8 mouse cellular contexts compared by ENCODE assay signal in genomic region chr7:91090830-91091683, GRCm38 (mm10).
DNase-seq lines count a peak whose midpoint lies in the region; ATAC-seq and TF ChIP-seq lines count a peak whose summit lies in the region.

No protein-coding gene starts in this region.

- no peaks in the 10 kb centered on the region for H3K9me3 ChIP-seq in kidney, embryonic 14.5 days (ENCODE audit: control insufficient read depth, low read length)
- no peaks in the 10 kb centered on the region for H3K9me3 ChIP-seq in midbrain, postnatal 0 days (ENCODE audit: low read length)

- no peak overlapping the region for H3K9ac ChIP-seq in kidney, embryonic 14.5 days (ENCODE audit: low read depth, low read length)
- H3K9ac ChIP-seq in midbrain, postnatal 0 days (replicated peaks; ENCODE audit: low read length, poor library complexity, severe bottlenecking), result peak overlapping the region; percentile 70

- 10% methylated on average over 25 of the region's 25 CpGs for WGBS in kidney, embryonic 14.5 days
- 3% methylated on average over 25 of the region's 25 CpGs for WGBS in midbrain, postnatal 0 days

- no peak overlapping the region for H3K27ac ChIP-seq in kidney, embryonic 14.5 days (ENCODE audit: low read depth, low read length)
- H3K27ac ChIP-seq in embryonic fibroblast, embryonic 13.5 days (ENCODE audit: insufficient read depth, low read length), result no peak overlapping the region
- H3K27ac ChIP-seq in midbrain, postnatal 0 days (ENCODE audit: low read depth, low read length), result peak overlapping the region; percentile 75

- H3K27me3 ChIP-seq in kidney, embryonic 14.5 days (ENCODE audit: control insufficient read depth, insufficient read depth, low read length), result peaks cover 5% of the 10 kb centered on the region
- no peaks in the 10 kb centered on the region for H3K27me3 ChIP-seq in midbrain, postnatal 0 days (ENCODE audit: insufficient read depth, low read length)

- TF ChIP-seq POLR2A in embryonic fibroblast, embryonic 13.5 days (IDR thresholded peaks at IDR 0.05; ENCODE audit: low read depth, low read length), result no peak

- DNase-seq in kidney, adult 11 months, result no peak
- DNase-seq in layer of hippocampus, adult 11-12 months (ENCODE audit: low spot score), result peak; percentile 38
- peak; percentile 28 for DNase-seq in midbrain, postnatal 0 days (ENCODE audit: low spot score)
- no peak for DNase-seq in urinary bladder, postnatal 4 days (ENCODE audit: low spot score in 2 of 2)
- no peak for DNase-seq in gastrocnemius, postnatal 25 days

- peak overlapping the region; percentile 38 for H3K4me2 ChIP-seq in kidney, embryonic 14.5 days (replicated peaks; ENCODE audit: low read depth, low read length)
- peak overlapping the region; percentile 62 for H3K4me2 ChIP-seq in midbrain, postnatal 0 days (ENCODE audit: low read depth, low read length, poor library complexity, severe bottlenecking)

- ATAC-seq in kidney, embryonic 14.5 days (ENCODE audit: low FRiP score, low TSS enrichment), result peak; percentile 49; the same call in 1 of the 2 replicates
- peak; percentile 70 for ATAC-seq in midbrain, postnatal 0 days (ENCODE audit: low FRiP score)
- no peak for ATAC-seq in megakaryocyte progenitor cell, adult 5-6 weeks (replicated peaks; ENCODE audit: poor library complexity)

- no peaks in the 10 kb centered on the region for H3K36me3 ChIP-seq in kidney, embryonic 14.5 days (ENCODE audit: control insufficient read depth, insufficient read depth, low read length)
- no peaks in the 10 kb centered on the region for H3K36me3 ChIP-seq in midbrain, postnatal 0 days (ENCODE audit: insufficient read depth, low read length)

- H3K4me1 ChIP-seq in kidney, embryonic 14.5 days (ENCODE audit: control insufficient read depth, insufficient read depth, low read length), result no peaks in the 10 kb centered on the region
- peaks cover 6% of the 10 kb centered on the region; the same call in 1 of the 2 replicates for H3K4me1 ChIP-seq in embryonic fibroblast, embryonic 13.5 days (ENCODE audit: control insufficient read depth, insufficient read depth, low read length)
- no peaks in the 10 kb centered on the region; the same call in 1 of the 2 replicates for H3K4me1 ChIP-seq in midbrain, postnatal 0 days (ENCODE audit: insufficient read depth, low read length)

- no peak for TF ChIP-seq CTCF in embryonic fibroblast, embryonic 13.5 days (IDR thresholded peaks at IDR 0.05; ENCODE audit: borderline replicate concordance, insufficient read depth, low read length)
- no peak for TF ChIP-seq CTCF in midbrain, postnatal 0 days (IDR thresholded peaks at IDR 0.05)

- H3K4me3 ChIP-seq in kidney, embryonic 14.5 days (ENCODE audit: low read length), result peak overlapping the region; percentile 17
- H3K4me3 ChIP-seq in embryonic fibroblast, embryonic 13.5 days (ENCODE audit: insufficient read depth, low read length), result peak overlapping the region; percentile 9; the same call in 1 of the 2 replicates
- H3K4me3 ChIP-seq in midbrain, postnatal 0 days (ENCODE audit: low read depth, low read length), result peak overlapping the region; percentile 55

Comparison
In these comparisons a context has a peak if more than half of its experiments do, and no peak if none do; other contexts are left out.
1. DNase-seq: peak in layer of hippocampus, adult 11-12 months (single experiment) and midbrain, postnatal 0 days (single experiment); none in kidney, adult 11 months (single experiment), urinary bladder, postnatal 4 days (0 of 2) and gastrocnemius, postnatal 25 days (single experiment).
2. Peak in every context shown above with its lines, with median percentiles within 50 percentile points of each other: H3K4me3 ChIP-seq.